Mouse (Mus musculus) adrenal gland, adult 10 weeks (tissue): ENCODE measurements around the gene Cdc123. TPM values are rescaled to one million over a fixed set of nuclear protein-coding genes. Genes with fewer than 3 reads are reported as not detected.

Experiments used
- polyA plus RNA-seq: library from polyadenylated mRNA; stranded (reverse); fragments of 350-450 nt; fragmentation: Illumina TruSeq; extraction: RNeasy Lipid Tissue Mini Kit (QIAGEN cat#74804); gene quantifications from one replicate; pipeline ENCODE4 v1.2.3, GENCODE M21; 2014; ENCODE audit warnings: low read depth, low replicate concordance

The Cdc123 gene
- 261 TPM for polyA plus RNA-seq

DNA sequence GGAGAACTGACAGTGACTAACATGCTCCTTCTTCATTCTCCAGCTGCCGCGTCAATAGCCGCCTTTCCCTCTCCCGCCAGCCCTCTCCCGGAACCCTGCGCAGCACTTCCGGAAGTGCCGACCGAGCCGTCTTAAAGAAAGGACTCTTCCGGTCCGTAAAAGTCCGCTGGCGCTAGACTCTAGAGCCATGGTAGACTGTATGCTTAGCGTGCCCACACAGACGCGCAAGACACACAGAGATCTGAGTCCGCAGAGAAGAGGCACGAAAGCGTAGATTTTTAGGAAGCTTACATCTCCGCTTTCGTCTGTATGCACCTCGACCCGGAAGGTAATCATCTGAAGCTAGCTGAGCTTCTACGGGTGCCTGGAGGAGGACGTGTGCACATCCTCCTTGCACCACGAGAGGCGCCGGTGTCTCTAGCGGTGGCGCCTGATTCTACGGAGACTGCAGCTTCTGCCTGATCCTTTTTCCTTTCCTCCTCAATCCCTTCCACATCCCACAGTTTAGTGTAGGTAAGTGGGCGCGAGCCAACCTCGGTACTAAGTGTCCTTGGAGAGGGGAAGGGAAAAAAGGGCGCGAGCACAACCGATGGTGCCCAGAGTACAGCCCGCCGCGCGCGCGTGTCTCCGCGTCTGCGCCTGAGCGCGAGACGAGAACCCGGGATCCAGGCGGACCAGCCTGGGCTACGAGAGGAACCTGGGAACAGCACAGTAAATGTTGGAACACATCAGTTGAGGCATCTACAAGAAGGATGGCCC lies at the start of gene Cdc123, which contains the start of gene Nudt5:
Gene Cdc123 (minus strand): TSS at position 292 of the 759 bp plus-strand sequence.
Gene Nudt5 (plus strand): TSS at position 147 of the 759 bp plus-strand sequence.

DNA sequence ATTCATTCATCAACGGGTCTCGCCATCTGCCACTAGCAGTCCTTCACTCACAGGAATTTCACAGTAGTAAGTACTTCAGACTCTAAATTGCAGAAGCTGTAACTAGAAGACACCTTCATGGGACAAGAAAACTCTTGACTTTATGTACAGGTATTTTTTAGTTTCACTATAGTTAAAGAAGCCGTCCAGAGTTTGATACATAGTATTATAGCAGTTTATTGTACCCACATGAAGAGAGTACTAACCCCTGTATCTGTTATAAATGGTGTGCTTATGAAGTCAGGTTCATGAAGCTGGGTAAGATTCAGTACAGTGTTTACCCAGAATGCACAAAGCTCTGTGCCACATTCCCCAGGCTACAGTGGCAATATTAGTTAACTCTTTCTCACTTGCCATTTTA lies 17.9 kb upstream of the Cdc123 start, which contains the start of gene Gm13199:
Gene Gm13199 (minus strand): TSS at position 101 of the 400 bp plus-strand sequence.

Other genes with a start within 250 kb of the Cdc123 start
- gene Camk1d, start 130.6 kb downstream of the Cdc123 start, polyA plus RNA-seq = 8.3 TPM
- gene Nudt5, start 145 bp downstream of the Cdc123 start, polyA plus RNA-seq = 44.2 TPM
- not detected for gene Gm13199, start 17.8 kb upstream of the Cdc123 start, polyA plus RNA-seq
- gene Sec61a2, start 50.3 kb upstream of the Cdc123 start, polyA plus RNA-seq = 54.1 TPM
- 10.6 TPM for gene Dhtkd1, start 97.6 kb upstream of the Cdc123 start, polyA plus RNA-seq
- 77.6 TPM for gene Upf2, start 106.3 kb upstream of the Cdc123 start, polyA plus RNA-seq